Mouse (Mus musculus) stomach, embryonic 15.5 days (tissue): ENCODE measurements around the gene Rassf6. TPM values are rescaled to one million over a fixed set of nuclear protein-coding genes. Genes with fewer than 3 reads are reported as not detected.

Experiments
- ATAC-seq: fragments of 200-750 bp; cut with Nextera tagmentation; 2 replicates; pipeline ENCODE4 v1.8.0; 2017; ENCODE audit warnings: low read depth, moderate number of reproducible peaks, moderate TSS enrichment; ENCODE audit not compliant: insufficient read depth, low FRiP score
- H3K27ac ChIP-seq: fragments of 300-500 bp; sonication (generic); 2 replicates; pipeline ENCODE4 v1.5.1; 2015; ENCODE audit warnings: mild to moderate bottlenecking, inconsistent platforms
- H3K27me3 ChIP-seq: fragments of 300-500 bp; sonication (generic); replicated peaks from 2 replicates; pipeline ENCODE4 v1.6.1; 2015; ENCODE audit warnings: inconsistent platforms
- H3K36me3 ChIP-seq: fragments of 300-500 bp; sonication (generic); 2 replicates; pipeline ENCODE4 v1.6.1; 2015; ENCODE audit warnings: inconsistent platforms
- H3K4me1 ChIP-seq: fragments of 300-500 bp; sonication (generic); 2 replicates; pipeline ENCODE4 v1.6.1; 2015; ENCODE audit warnings: inconsistent platforms
- H3K4me2 ChIP-seq: fragments of 300-500 bp; sonication (generic); 2 replicates; pipeline ENCODE4 v1.6.1; 2015; ENCODE audit warnings: mild to moderate bottlenecking, inconsistent platforms
- H3K4me3 ChIP-seq: fragments of 300-500 bp; sonication (generic); replicated peaks from 2 replicates; pipeline ENCODE4 v1.5.1; 2015; ENCODE audit warnings: inconsistent platforms
- H3K9ac ChIP-seq: fragments of 300-500 bp; sonication (generic); 2 replicates; pipeline ENCODE4 v1.6.1; 2015; ENCODE audit warnings: inconsistent platforms
- H3K9me3 ChIP-seq: fragments of 300-500 bp; sonication (generic); 2 replicates; pipeline ENCODE4 v1.6.1; 2016; ENCODE audit warnings: inconsistent platforms
- WGBS: fragments of 180-500 bp; shearing (Covaris S2); methylation state at CpG from one replicate; pipeline ENCODE4 v1.1.7; 2015; 5-methylcytosine and 5-hydroxymethylcytosine counted together
- polyA plus RNA-seq: library from polyadenylated mRNA; unstranded; fragments of >200 nt; fragmentation: Nextera tagmentation; extraction: Ambion mirVana; gene quantifications from 2 replicates; pipeline ENCODE4 v1.2.1, GENCODE M21; 2015

The Rassf6 gene
- polyA plus RNA-seq, 1 experiment from 2014 or later: 12.8 TPM

DNA sequence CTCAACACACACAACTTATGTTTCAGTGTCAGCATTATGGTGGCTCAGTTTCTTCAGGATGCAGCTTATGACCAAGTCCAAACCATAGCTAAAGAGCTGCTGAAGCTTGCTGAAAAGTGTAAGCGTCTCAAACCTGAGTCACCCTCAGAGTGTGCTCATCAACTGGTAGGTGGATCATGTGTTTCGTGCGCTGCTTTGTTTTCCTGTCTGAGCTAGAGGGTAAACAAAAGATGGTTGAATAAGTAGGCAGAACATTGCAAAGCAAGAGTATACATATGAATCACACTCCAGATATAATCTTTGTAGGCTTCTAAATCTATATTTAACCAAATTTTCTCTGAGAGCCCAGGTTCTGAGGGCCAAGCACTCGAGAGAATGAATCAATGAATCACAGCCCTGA is 76.3 kb downstream of the Rassf6 start:
- H3K4me3 ChIP-seq: no peak overlapping the region
- H3K36me3 ChIP-seq: no peaks in the 10 kb centered on the region
- no peaks in the 10 kb centered on the region for H3K9me3 ChIP-seq
- no peak overlapping the region for H3K4me2 ChIP-seq
- no peak for ATAC-seq
- no peaks in the 10 kb centered on the region for H3K4me1 ChIP-seq
- H3K9ac ChIP-seq: no peak overlapping the region
- H3K27ac ChIP-seq: no peak overlapping the region
- WGBS: 75% methylated on average over 4 of the region's 4 CpGs
- H3K27me3 ChIP-seq: no peaks in the 10 kb centered on the region

DNA sequence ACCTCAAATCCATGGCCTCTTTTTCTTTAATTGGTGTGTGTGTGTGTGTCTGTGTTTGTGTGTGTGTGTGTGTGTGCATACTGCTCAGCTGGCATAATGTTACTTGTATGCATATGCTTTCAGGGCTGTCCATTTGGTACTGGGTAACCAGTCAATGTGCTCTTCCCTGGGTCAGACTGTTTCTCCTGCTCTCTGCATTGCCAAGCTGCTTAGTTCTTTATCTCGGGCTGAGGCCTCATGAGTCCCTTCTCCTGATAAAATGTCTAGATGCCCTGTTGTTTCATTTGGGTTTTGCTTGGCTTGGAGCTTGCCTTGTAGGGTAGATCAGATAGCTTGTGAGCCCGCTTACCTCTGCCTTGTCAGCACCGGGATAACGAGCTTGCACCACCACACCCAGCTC is 77.6 kb downstream of the Rassf6 start:
- Histone ChIP-seq H3K4me1 (no peaks in the 10 kb centered on the region), H3K4me3 (no peak overlapping the region), H3K36me3 (no peaks in the 10 kb centered on the region), H3K27ac (no peak overlapping the region), H3K9me3 (no peaks in the 10 kb centered on the region), H3K9ac (no peak overlapping the region), H3K27me3 (no peaks in the 10 kb centered on the region), H3K4me2 (no peak overlapping the region)
- ATAC-seq: no peak
- 73% methylated on average over 4 of the region's 4 CpGs for WGBS

DNA sequence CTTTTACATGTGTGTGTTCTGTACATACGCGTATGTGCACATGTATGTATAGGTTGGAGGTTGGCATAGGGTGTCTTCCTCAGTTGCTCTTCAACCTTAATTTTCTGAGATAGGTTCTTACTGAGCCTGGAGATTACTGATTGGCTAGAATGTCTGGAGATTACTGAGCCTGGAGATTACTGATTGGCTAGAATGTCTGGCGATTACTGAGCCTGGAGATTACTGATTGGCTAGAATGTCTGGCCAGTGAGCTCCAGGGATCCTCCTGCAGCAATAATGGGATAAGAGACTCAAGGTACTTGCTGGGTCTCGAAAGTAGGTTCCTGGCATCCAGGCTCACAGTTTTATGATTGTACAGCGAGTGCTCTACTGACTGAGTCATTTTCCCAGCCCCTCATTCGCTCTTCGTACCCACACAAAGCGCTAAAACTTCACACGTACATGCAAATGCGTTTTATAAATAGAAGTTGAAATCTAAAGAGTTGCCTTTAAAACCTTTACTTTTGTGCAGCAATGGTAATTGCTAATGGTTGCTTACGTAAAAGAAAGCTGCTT is 78.7 kb downstream of the Rassf6 start:
- Histone ChIP-seq H3K9ac (no peak overlapping the region), H3K4me2 (no peak overlapping the region), H3K27ac (no peak overlapping the region), H3K4me3 (no peak overlapping the region), H3K4me1 (no peaks in the 10 kb centered on the region), H3K27me3 (no peaks in the 10 kb centered on the region), H3K36me3 (no peaks in the 10 kb centered on the region), H3K9me3 (no peaks in the 10 kb centered on the region)
- WGBS: 93% methylated on average over 11 of the region's 11 CpGs
- no peak for ATAC-seq

DNA sequence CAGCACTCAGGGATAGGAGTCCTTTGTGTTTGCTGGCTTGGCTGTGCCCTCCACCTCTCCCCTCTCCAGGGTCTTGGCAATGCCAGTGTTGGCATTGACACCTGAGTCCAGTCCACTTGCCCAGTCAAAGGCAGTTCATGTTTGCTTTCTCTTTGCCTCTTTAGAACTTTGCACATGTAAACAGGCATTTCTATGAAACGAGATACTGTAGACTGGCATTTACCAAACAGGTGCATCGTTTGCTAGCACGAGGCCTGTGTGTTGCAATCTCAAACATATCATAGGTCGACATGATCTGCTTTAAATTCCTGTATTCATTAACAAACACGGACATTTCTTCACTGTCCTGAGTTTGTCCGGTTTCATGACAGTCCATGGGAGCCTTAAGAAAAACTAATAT is 79.7 kb downstream of the Rassf6 start, which contains the start of gene 5830473C10Rik:
Gene 5830473C10Rik (plus strand): TSS at position 365 of the 400 bp plus-strand sequence.
- no peak for ATAC-seq
- H3K9ac ChIP-seq: no peak within 1 kb of the TSS
- 78% methylated on average over 6 of the region's 6 CpGs for WGBS
- H3K36me3 ChIP-seq: no peaks in the 10 kb centered on the region
- H3K4me3 ChIP-seq: no peak within 1 kb of the TSS
- H3K9me3 ChIP-seq: no peaks in the 10 kb centered on the region
- H3K27ac ChIP-seq: no peak within 1 kb of the TSS
- no peaks in the 10 kb centered on the region for H3K27me3 ChIP-seq
- H3K4me1 ChIP-seq: no peaks in the 10 kb centered on the region
- no peak within 1 kb of the TSS for H3K4me2 ChIP-seq

DNA sequence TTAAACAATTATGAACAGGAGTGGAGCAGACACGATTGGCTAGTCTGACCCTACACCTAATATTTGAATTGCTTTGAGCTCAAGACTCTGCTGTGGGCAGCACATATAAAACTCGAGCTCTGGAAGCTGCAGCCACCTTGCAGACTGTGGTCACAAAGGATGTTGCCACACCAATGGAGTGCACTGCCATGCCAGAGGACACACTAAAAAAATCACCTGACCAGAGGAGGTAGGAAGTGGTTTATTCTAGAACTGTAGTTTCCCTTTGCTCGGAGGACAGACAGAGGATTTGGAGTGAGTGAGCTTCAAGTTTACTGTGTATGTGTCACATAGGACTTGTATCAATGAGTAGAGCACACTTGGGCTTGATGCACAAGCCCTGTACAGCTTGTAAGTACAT is 84.4 kb downstream of the Rassf6 start:
- no peaks in the 10 kb centered on the region for H3K36me3 ChIP-seq
- WGBS: 65% methylated on average over 3 of the region's 3 CpGs
- H3K4me3 ChIP-seq: no peak overlapping the region
- no peak overlapping the region for H3K9ac ChIP-seq
- H3K9me3 ChIP-seq: no peaks in the 10 kb centered on the region
- H3K4me1 ChIP-seq: no peaks in the 10 kb centered on the region
- ATAC-seq: no peak
- no peaks in the 10 kb centered on the region for H3K27me3 ChIP-seq
- H3K27ac ChIP-seq: no peak overlapping the region
- no peak overlapping the region for H3K4me2 ChIP-seq

Other genes starting within 250 kb of the Rassf6 start
- 83.4 and 276 TPM in 2 replicates for gene Alb, start 179.8 kb downstream of the Rassf6 start, polyA plus RNA-seq
- 254 and 621 TPM in 2 replicates for gene Afp, start 149.9 kb downstream of the Rassf6 start, polyA plus RNA-seq
- 6.4 and 8.8 TPM in 2 replicates for gene Afm, start 121.7 kb downstream of the Rassf6 start, polyA plus RNA-seq
- 0.09 and 0.12 TPM in 2 replicates for gene 5830473C10Rik, start 79.5 kb downstream of the Rassf6 start, polyA plus RNA-seq
- 0.17 and 0.32 TPM in 2 replicates for gene Cxcl5, start 118.7 kb upstream of the Rassf6 start, polyA plus RNA-seq
- 3.8 and 4.8 TPM in 2 replicates for gene Ppbp, start 127.9 kb upstream of the Rassf6 start, polyA plus RNA-seq
- 68.9 and 90.1 TPM in 2 replicates for gene Pf4, start 131.8 kb upstream of the Rassf6 start, polyA plus RNA-seq
- not detected in 2 replicates for gene Cxcl3, start 145.4 kb upstream of the Rassf6 start, polyA plus RNA-seq
- gene Cxcl15, start 153.9 kb upstream of the Rassf6 start, polyA plus RNA-seq: 1.6 and 1.7 TPM in 2 replicates